Mouse (Mus musculus) neural tube, embryonic 13.5 days (tissue): Measurements from ENCODE around the gene Tmem200a. TPM values are rescaled to one million over a fixed set of nuclear protein-coding genes. Genes with fewer than 3 reads are reported as not detected.

ENCODE experiments used
- ATAC-seq: fragments of 200-750 bp; cut with Nextera tagmentation; 2 replicates; pipeline ENCODE4 v1.8.0; 2017; ENCODE audit warnings: low read depth, mild to moderate bottlenecking, moderate TSS enrichment, moderate library complexity
- H3K27ac ChIP-seq: fragments of 300-500 bp; sonication (generic); replicated peaks from 2 replicates; pipeline ENCODE4 v1.5.1; 2015; ENCODE audit warnings: moderate library complexity, mild to moderate bottlenecking, inconsistent platforms
- H3K27me3 ChIP-seq: fragments of 300-500 bp; sonication (generic); 2 replicates; pipeline ENCODE4 v1.6.1; 2015; ENCODE audit warnings: mild to moderate bottlenecking, inconsistent platforms
- H3K36me3 ChIP-seq: fragments of 300-500 bp; sonication (generic); 2 replicates; pipeline ENCODE4 v1.6.1; 2015; ENCODE audit warnings: mild to moderate bottlenecking, inconsistent platforms
- H3K4me1 ChIP-seq: fragments of 300-500 bp; sonication (generic); replicated peaks from 2 replicates; pipeline ENCODE4 v1.6.1; 2015; ENCODE audit warnings: inconsistent platforms
- H3K4me2 ChIP-seq: fragments of 300-500 bp; sonication (generic); 2 replicates; pipeline ENCODE4 v1.6.1; 2015; ENCODE audit warnings: inconsistent platforms, mild to moderate bottlenecking, moderate library complexity
- H3K4me3 ChIP-seq: fragments of 300-500 bp; sonication (generic); 2 replicates; pipeline ENCODE4 v1.5.1; 2015; ENCODE audit warnings: mild to moderate bottlenecking, inconsistent platforms
- H3K9ac ChIP-seq: fragments of 300-500 bp; sonication (generic); 2 replicates; pipeline ENCODE4 v1.6.1; 2015; ENCODE audit warnings: moderate library complexity, mild to moderate bottlenecking, inconsistent platforms
- H3K9me3 ChIP-seq: fragments of 300-500 bp; sonication (generic); 2 replicates; pipeline ENCODE4 v1.6.1; 2016; ENCODE audit warnings: inconsistent platforms
- WGBS: fragments of 180-500 bp; shearing (Covaris S2); methylation state at CpG from one replicate; pipeline ENCODE4 v1.1.7; 2015; 5-methylcytosine and 5-hydroxymethylcytosine counted together
- polyA plus RNA-seq: library from polyadenylated mRNA; unstranded; fragments of >200 nt; fragmentation: Nextera tagmentation; extraction: Ambion mirVana; gene quantifications from 2 replicates; pipeline ENCODE4 v1.2.1, GENCODE M21; 2015

The Tmem200a gene
- 19.6 and 23.3 TPM in 2 replicates for polyA plus RNA-seq

DNA sequence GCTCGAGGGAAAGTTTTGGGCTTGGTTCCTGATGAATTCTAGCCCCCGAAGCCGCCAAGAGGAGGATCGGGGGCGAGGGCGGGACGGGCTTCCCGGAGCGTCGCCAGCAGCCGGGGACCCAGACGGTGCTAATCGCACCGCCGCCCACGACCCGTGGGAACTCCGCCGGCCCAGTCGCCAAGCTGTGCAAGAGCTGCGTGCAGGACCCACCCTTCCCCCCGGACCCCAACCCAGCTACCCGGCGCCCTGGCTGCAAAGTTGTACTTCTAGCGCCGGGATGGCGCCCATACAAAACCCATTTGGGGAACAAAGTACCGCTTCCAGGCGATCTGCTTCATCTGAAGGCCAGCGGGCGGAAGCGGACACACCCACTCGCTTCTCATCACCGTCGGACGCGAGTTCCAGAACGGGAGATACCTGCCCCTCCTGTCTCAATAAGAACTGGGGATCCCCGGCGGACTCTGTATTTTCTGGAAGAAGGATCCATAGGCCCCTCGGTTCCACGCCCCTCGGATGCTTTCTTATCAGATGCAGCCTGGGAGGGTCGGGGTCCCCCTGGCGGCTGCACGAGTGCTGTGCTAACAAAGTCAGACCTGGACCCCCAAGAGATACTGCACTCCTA is at the start of gene Tmem200a:
Gene Tmem200a, minus strand, starts transcription at position 532 of the 622 bp plus-strand sequence.
- peak within 1 kb of the TSS; percentile 93 for H3K9ac ChIP-seq
- ATAC-seq = peak; percentile 93
- peak within 1 kb of the TSS; percentile 84 for H3K4me2 ChIP-seq
- peak within 1 kb of the TSS; percentile 82 for H3K4me3 ChIP-seq
- no peaks in the 10 kb centered on the region for H3K9me3 ChIP-seq
- under 1% methylated on average over 46 of the region's 46 CpGs for WGBS
- peak within 1 kb of the TSS; percentile 68 for H3K27ac ChIP-seq
- H3K27me3 ChIP-seq = no peaks in the 10 kb centered on the region
- H3K4me1 ChIP-seq = peaks cover 17% of the 10 kb centered on the region
- no peaks in the 10 kb centered on the region for H3K36me3 ChIP-seq

DNA sequence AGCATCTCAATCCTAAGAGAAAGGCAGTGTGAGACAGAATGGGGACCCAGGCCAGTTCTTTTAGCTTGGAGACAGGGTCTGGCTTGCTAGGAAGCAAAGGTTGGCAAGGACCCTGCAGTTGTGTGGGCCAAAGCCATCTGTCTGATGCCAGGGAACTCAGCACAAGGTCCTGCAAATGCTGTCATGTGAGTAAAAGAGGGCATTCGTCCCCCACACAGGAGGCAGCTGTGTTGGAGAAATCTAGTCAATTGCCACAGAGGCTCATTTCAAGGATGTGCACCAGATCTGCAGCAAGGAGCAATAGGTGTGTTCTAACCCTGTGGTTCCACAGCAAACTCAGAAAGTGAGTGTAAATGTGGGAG is 41.0 kb upstream of the Tmem200a start:
- H3K4me3 ChIP-seq = no peak overlapping the region
- no peak overlapping the region for H3K27ac ChIP-seq
- no peaks in the 10 kb centered on the region for H3K9me3 ChIP-seq
- H3K9ac ChIP-seq = no peak overlapping the region
- WGBS = 78% methylated on average over 1 of the region's 1 CpGs
- no peaks in the 10 kb centered on the region for H3K27me3 ChIP-seq
- H3K4me2 ChIP-seq = no peak overlapping the region
- no peaks in the 10 kb centered on the region for H3K36me3 ChIP-seq
- no peak for ATAC-seq
- H3K4me1 ChIP-seq = no peaks in the 10 kb centered on the region

DNA sequence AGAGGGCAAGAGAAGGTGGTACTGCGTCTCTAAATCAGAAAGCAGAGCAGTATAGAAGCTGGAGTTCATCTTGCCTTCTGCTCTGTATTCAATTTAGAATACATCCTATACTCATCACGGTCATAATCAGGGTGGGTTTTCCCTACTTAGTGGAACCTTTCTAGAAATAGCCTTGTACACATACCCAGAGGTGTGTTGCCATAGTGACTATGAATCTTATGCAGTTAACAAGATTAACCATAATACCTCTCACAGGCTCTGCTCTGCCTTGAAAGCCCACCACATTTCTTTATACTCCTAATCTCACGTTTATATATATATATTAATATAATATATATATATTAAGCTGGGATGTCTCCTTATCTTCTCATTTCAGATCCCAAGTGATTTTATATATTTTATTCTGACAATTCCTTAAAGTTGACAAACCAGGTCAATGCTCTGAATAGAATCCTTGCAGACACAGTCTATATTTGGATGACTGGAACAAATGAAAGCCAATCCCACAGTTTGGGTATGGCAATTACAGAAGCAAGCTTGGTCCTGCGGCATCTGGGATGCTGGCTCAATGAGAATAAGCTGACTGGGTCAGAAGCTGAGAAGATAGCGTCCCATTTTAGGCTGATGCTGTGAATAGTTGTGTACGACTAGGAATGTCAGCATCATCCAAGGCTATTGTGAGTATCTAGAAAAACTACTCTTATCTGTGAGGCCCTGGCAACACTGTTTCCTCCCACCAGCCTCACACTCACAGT is 40.4 kb upstream of the Tmem200a start:
- WGBS = 92% methylated on average over 6 of the region's 6 CpGs
- Histone ChIP-seq H3K9me3 (no peaks in the 10 kb centered on the region), H3K27ac (no peak overlapping the region), H3K9ac (no peak overlapping the region), H3K4me1 (no peaks in the 10 kb centered on the region), H3K4me2 (no peak overlapping the region), H3K36me3 (no peaks in the 10 kb centered on the region), H3K27me3 (no peaks in the 10 kb centered on the region), H3K4me3 (no peak overlapping the region)
- ATAC-seq = no peak

DNA sequence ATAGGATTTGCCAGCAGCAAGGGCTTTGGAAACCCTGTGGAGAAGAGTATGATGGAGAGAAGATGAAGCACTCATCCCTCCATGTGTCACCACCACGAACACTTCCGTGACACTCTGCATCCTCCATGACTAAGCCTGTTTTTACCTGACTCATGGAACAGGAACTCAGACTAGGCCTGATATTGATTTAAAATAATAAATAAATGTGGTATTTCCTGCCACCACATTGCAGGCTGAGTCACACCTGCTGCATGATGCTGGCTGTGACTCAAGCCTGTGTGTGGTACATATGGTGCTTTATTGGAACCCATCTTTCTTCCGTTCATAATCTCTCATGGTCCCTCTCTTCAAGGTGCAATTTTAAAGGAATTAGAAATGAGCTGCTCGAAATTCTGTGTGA is 35.6 kb upstream of the Tmem200a start:
- no peak for ATAC-seq
- Histone ChIP-seq H3K4me3 (no peak overlapping the region), H3K9ac (no peak overlapping the region), H3K4me1 (no peaks in the 10 kb centered on the region), H3K9me3 (no peaks in the 10 kb centered on the region), H3K36me3 (no peaks in the 10 kb centered on the region), H3K4me2 (no peak overlapping the region), H3K27me3 (no peaks in the 10 kb centered on the region), H3K27ac (no peak overlapping the region)
- WGBS = 83% methylated on average over 4 of the region's 4 CpGs

DNA sequence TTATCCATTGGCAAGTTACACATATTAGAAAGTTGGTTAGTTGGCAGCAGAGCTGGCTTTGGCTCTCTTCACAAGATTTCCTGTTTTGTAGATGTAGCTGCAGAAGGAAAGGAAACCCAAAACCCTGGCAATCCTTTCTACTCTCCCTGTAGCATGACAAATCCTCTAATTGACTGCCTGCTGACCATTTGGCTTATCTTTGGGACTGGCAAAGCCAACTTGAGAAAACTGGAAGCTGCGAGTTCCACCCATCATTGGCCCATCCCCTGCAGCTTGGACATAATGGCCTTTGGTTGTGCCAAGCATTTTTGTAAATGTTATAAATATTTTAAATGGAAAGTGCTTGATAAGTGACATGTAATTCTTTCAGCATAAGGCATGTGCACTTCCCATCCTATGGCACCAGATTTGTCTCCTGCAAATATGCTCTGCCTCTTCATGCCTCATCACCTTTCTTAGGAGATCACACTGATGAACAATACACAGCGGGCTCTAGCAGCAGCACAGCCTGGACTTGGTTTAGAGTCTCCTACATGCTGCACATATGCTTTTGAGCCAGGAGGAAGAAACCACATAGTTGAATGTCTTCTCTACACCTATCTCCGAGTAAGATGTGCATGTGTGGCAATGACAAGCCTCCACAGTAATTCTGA is 24.6 kb upstream of the Tmem200a start:
- Histone ChIP-seq H3K4me2 (no peak overlapping the region), H3K9ac (no peak overlapping the region), H3K27me3 (no peaks in the 10 kb centered on the region), H3K4me3 (no peak overlapping the region), H3K4me1 (no peaks in the 10 kb centered on the region), H3K9me3 (no peaks in the 10 kb centered on the region), H3K36me3 (no peaks in the 10 kb centered on the region), H3K27ac (no peak overlapping the region)
- 82% methylated on average over 3 of the region's 3 CpGs for WGBS
- ATAC-seq = no peak

DNA sequence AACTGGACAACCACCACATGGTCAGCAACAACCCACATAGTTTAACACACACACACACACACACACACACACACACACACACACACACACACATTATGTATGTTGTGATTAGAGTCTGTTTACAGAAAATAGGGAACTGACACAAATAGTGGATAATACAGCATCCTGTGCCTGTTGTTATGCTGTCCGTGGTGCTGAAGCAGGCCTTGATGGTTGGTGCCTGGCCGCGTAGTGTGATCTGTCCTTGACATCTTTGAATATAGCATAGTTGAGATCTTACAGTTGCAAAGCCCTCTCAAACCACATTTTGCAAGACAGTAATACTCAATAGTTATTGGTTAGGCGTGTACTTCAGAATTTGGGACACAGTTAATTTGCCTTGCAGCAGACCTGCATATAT is 3.2 kb upstream of the Tmem200a start:
- Histone ChIP-seq H3K27me3 (no peaks in the 10 kb centered on the region), H3K9ac (no peak overlapping the region), H3K4me3 (no peak overlapping the region), H3K9me3 (no peaks in the 10 kb centered on the region), H3K4me2 (no peak overlapping the region), H3K4me1 (peaks cover 8% of the 10 kb centered on the region; the same call in 1 of the 2 replicates), H3K36me3 (no peaks in the 10 kb centered on the region), H3K27ac (no peak overlapping the region)
- WGBS = 75% methylated on average over 4 of the region's 4 CpGs
- ATAC-seq = no peak

DNA sequence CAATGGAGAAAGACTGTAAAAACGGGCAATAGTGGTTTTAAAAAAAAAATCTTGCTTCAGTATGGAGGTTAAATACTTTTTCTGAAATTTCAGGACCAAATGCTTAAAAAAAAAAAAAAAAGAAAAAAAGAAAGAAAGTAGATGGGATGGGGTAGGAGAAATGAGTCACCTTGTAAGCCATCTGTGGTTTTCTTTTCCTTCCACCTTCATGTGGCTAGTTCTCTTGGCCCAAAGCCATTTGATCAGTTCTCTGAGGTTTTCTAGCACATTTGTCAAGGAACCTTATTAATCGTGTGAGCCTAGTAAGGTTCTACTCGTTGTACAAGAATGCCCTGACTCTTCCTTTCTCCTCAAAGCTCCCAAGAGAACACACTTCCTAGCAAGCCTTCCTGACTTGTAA is 826 bp upstream of the Tmem200a start:
- Histone ChIP-seq H3K4me3 (no peak overlapping the region), H3K27ac (no peak overlapping the region), H3K36me3 (no peaks in the 10 kb centered on the region), H3K9me3 (no peaks in the 10 kb centered on the region), H3K4me2 (no peak overlapping the region), H3K4me1 (peaks cover 17% of the 10 kb centered on the region), H3K9ac (no peak overlapping the region), H3K27me3 (no peaks in the 10 kb centered on the region)
- WGBS = 80% methylated on average over 3 of the region's 3 CpGs
- ATAC-seq = no peak

DNA sequence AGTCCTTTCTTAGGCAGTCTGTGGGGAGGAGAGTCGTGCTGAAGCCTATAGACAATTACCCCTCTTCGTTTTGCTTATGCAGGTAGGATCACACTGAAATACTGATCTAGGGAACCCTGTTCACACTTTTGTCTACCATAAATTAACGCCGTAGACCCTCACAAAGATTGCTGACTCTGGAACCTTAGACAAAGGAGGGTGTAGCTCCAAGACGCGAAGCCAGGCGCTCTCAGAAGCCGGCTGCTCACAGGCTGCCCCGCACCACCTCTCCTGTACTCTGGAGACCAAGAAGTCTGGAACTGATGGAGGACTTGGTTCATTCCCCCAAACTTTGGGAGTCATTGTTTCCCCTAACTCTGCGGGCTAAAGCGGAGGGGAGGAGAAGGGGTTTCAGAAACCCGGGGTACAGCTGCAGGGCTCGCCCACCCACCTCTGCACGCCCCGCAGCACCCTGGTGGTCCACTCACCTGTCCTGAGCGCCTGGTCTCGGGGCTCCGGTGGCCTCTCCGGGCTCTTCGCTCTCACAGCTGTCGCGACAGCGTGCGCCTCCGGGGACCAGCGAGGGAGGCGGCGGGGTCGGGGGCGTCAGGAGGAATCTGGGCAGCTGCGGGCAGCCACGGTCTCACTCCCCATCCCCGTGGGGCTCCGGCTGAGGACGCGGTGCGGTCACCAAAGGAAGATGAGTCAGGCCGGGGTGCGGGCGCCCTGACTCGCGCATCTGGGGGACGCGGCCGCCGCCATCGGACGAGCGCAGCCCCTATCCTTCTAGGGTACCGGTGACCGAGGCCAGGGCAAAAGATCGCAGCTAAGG is 976 bp downstream of the Tmem200a start, which contains the start of gene Gm9767:
Gene Gm9767, plus strand, starts transcription at position 585 of the 811 bp plus-strand sequence.
- H3K4me3 ChIP-seq = peak within 1 kb of the TSS; percentile 82
- peak within 1 kb of the TSS; percentile 68 for H3K27ac ChIP-seq
- H3K27me3 ChIP-seq = no peaks in the 10 kb centered on the region
- no peaks in the 10 kb centered on the region for H3K9me3 ChIP-seq
- H3K36me3 ChIP-seq = no peaks in the 10 kb centered on the region
- peaks cover 17% of the 10 kb centered on the region for H3K4me1 ChIP-seq
- under 1% methylated on average over 52 of the region's 52 CpGs for WGBS
- H3K9ac ChIP-seq = peak within 1 kb of the TSS; percentile 93
- ATAC-seq = peak; percentile 80
- peak within 1 kb of the TSS; percentile 84 for H3K4me2 ChIP-seq

DNA sequence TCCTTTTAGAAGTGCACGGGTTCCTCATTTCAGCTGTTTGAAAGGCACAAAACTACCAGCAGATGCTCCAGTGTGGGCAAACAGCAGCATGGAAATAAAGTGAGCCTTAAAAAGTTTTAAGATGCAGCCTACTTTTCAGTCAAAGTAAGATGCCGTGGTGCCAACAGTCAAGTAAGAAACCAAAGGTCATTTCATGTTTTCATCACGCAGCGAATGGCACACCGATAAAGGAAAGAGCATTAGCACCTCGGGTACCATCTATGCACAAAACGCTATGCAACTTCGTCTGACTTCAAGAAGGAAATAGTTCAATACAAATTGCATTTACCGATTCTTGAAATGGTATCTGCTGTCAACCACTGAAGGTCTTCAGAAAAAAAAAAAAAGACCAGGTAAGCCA is 1.9 kb downstream of the Tmem200a start:
- Histone ChIP-seq H3K9ac (peak overlapping the region; percentile 93), H3K4me2 (peak overlapping the region; percentile 84), H3K27me3 (no peaks in the 10 kb centered on the region), H3K4me1 (peaks cover 17% of the 10 kb centered on the region), H3K36me3 (no peaks in the 10 kb centered on the region), H3K27ac (no peak overlapping the region), H3K4me3 (peak overlapping the region; percentile 82), H3K9me3 (no peaks in the 10 kb centered on the region)
- WGBS = 84% methylated on average over 9 of the region's 9 CpGs
- ATAC-seq = no peak

DNA sequence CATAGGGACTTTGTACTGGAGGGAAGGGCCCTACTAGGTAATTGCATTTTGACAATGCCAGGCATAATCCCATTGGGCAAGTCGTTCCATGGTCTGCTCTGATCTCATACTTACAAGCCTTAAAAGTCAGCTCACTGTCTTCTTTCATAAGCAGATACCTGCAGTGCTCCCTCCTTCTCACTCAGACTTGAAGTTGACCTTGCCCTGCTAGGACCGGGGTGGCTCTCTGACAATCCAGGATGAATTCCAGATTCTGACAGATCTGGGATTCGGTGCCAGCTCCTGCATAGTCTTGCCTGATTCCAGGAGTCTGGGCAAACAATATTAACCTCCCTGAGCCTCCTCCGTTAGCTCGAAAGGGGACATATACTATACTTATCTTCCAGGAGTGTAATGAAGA is 6.9 kb downstream of the Tmem200a start:
- Histone ChIP-seq H3K4me1 (peaks cover 15% of the 10 kb centered on the region), H3K9me3 (no peaks in the 10 kb centered on the region), H3K9ac (no peak overlapping the region), H3K27me3 (no peaks in the 10 kb centered on the region), H3K4me2 (no peak overlapping the region), H3K4me3 (no peak overlapping the region), H3K27ac (no peak overlapping the region), H3K36me3 (peaks cover 11% of the 10 kb centered on the region; the same call in 1 of the 2 replicates)
- WGBS = 90% methylated on average over 5 of the region's 5 CpGs
- ATAC-seq = no peak

DNA sequence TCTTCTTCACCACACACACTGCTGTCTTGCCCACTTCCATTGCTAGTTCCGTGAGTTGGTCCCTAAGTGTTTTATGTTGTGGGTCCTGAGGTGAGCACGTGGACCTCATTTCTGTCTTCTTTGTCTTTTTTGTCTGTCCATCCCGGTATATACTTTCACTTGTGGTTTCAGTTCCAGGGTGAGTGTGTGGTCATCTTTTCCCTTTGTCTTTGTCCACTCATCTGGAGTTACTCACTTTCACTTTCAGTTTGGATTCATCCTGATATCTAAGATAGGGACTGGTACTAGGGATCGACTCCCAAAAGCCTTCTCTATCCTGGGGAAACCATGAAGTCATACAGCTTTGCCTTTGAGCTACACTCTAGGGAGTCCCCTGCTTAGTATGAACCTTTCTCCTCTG is 15.8 kb downstream of the Tmem200a start:
- Histone ChIP-seq H3K27ac (no peak overlapping the region), H3K9me3 (no peaks in the 10 kb centered on the region), H3K4me3 (no peak overlapping the region), H3K4me2 (no peak overlapping the region), H3K36me3 (peaks cover 1% of the 10 kb centered on the region; the same call in 1 of the 2 replicates), H3K27me3 (no peaks in the 10 kb centered on the region), H3K9ac (no peak overlapping the region), H3K4me1 (no peaks in the 10 kb centered on the region)
- no peak for ATAC-seq
- WGBS = 93% methylated on average over 4 of the region's 4 CpGs
